ENCODE assay signal across 1 mouse cellular context in genomic region chr4:150924308-150924707, GRCm38 (mm10).
TF ChIP-seq lines count a peak whose summit lies in the region.

No protein-coding gene starts in this region.

TF ChIP-seq in MEL, 35 proteins besides CTCF, POLR2A, EP300 and RAD21 (continued from another document):
- TF ChIP-seq NELFE (IDR thresholded peaks at IDR 0.05; ENCODE audit: low read depth, low read length) (no peak), TAL1 (IDR thresholded peaks at IDR 0.05; ENCODE audit: low read length) (peak; percentile 29; the same call in 1 of the 2 replicates), GATA1 (IDR thresholded peaks at IDR 0.05; ENCODE audit: low read depth, low read length) (peak; percentile 52; the same call in 1 of the 2 replicates)
